Mouse (Mus musculus): ENCODE measurements around the gene Nrxn2.
A peak's percentile ranks its signal among the peaks of the same experiment; 100 is the strongest.

The Nrxn2 gene

GRCm38 (mm10) chr19:6452672-6453310 lies 34.3 kb downstream of the Nrxn2 start:
- DNase-seq (ENCODE audit: low spot score) = no peak

GRCm38 (mm10) chr19:6453349-6453748 lies 34.8 kb downstream of the Nrxn2 start:
- DNase-seq (ENCODE audit: low spot score) = no peak

- no peak for DNase-seq (ENCODE audit: low spot score)
Observed at GRCm38 (mm10) chr19:6454041-6454720, 35.6 kb downstream of the Nrxn2 start.

- DNase-seq (ENCODE audit: low spot score) = no peak
Observed at GRCm38 (mm10) chr19:6459504-6459903, 41.0 kb downstream of the Nrxn2 start.

GRCm38 (mm10) chr19:6462841-6463240 lies 44.3 kb downstream of the Nrxn2 start:
- DNase-seq (ENCODE audit: low spot score) = no peak

GRCm38 (mm10) chr19:6464306-6465071 lies 46.0 kb downstream of the Nrxn2 start:
- DNase-seq (ENCODE audit: low spot score) = no peak

- no peak for DNase-seq (ENCODE audit: low spot score)
Observed at GRCm38 (mm10) chr19:6465090-6465489, 46.6 kb downstream of the Nrxn2 start.

GRCm38 (mm10) chr19:6466945-6467344 lies 48.4 kb downstream of the Nrxn2 start:
- no peak for DNase-seq (ENCODE audit: low spot score)

GRCm38 (mm10) chr19:6467374-6467979 lies 48.9 kb downstream of the Nrxn2 start:
- no peak for DNase-seq (ENCODE audit: low spot score)

GRCm38 (mm10) chr19:6471630-6472029 lies 53.1 kb downstream of the Nrxn2 start:
- DNase-seq (ENCODE audit: low spot score) = no peak

- DNase-seq (ENCODE audit: low spot score) = no peak
Observed at GRCm38 (mm10) chr19:6472821-6473220, 54.3 kb downstream of the Nrxn2 start.

GRCm38 (mm10) chr19:6474706-6475105 lies 56.2 kb downstream of the Nrxn2 start:
- DNase-seq (ENCODE audit: low spot score) = no peak

GRCm38 (mm10) chr19:6475129-6475528 lies 56.6 kb downstream of the Nrxn2 start:
- DNase-seq (ENCODE audit: low spot score) = no peak

- no peak for DNase-seq (ENCODE audit: low spot score)
Observed at GRCm38 (mm10) chr19:6477007-6477406, 58.5 kb downstream of the Nrxn2 start.

GRCm38 (mm10) chr19:6478566-6478965 lies 60.0 kb downstream of the Nrxn2 start:
- DNase-seq (ENCODE audit: low spot score) = no peak

- no peak for DNase-seq (ENCODE audit: low spot score)
Observed at GRCm38 (mm10) chr19:6482886-6483285, 64.4 kb downstream of the Nrxn2 start.

- DNase-seq (ENCODE audit: low spot score) = no peak
Observed at GRCm38 (mm10) chr19:6485059-6485630, 66.6 kb downstream of the Nrxn2 start.

GRCm38 (mm10) chr19:6489030-6489429 lies 70.5 kb downstream of the Nrxn2 start:
- peak; percentile 58 for DNase-seq (ENCODE audit: low spot score)

GRCm38 (mm10) chr19:6491538-6491937 lies 73.0 kb downstream of the Nrxn2 start:
- no peak for DNase-seq (ENCODE audit: low spot score)

GRCm38 (mm10) chr19:6492124-6492523 lies 73.6 kb downstream of the Nrxn2 start:
- DNase-seq (ENCODE audit: low spot score) = no peak

- DNase-seq (ENCODE audit: low spot score) = no peak
Observed at GRCm38 (mm10) chr19:6493219-6493618, 74.7 kb downstream of the Nrxn2 start.

GRCm38 (mm10) chr19:6494032-6494431 lies 75.5 kb downstream of the Nrxn2 start:
- no peak for DNase-seq (ENCODE audit: low spot score)
